Mouse (Mus musculus) hindbrain, embryonic 16.5 days (tissue): ENCODE results near the gene Elfn1. TPM values are rescaled to one million over a fixed set of nuclear protein-coding genes. Genes with fewer than 3 reads are reported as not detected.

Experiments
- ATAC-seq: fragments of 200-750 bp; cut with Nextera tagmentation; 2 replicates; pipeline ENCODE4 v1.8.0; 2017; ENCODE audit warnings: moderate TSS enrichment, moderate library complexity
- H3K27ac ChIP-seq: fragments of 300-500 bp; sonication (generic); 2 replicates; pipeline ENCODE4 v1.5.1; 2014; ENCODE audit warnings: low read depth, mild to moderate bottlenecking, control low read depth, low read length, moderate library complexity
- H3K27me3 ChIP-seq: fragments of 300-500 bp; sonication (generic); replicated peaks from 2 replicates; pipeline ENCODE4 v1.6.1; 2014; ENCODE audit warnings: low read length; ENCODE audit not compliant: control insufficient read depth, insufficient read depth
- H3K36me3 ChIP-seq: fragments of 300-500 bp; sonication (generic); 2 replicates; pipeline ENCODE4 v1.6.1; 2014; ENCODE audit warnings: mild to moderate bottlenecking, low read length, moderate library complexity, mixed read lengths; ENCODE audit not compliant: control insufficient read depth, insufficient read depth
- H3K4me1 ChIP-seq: fragments of 300-500 bp; sonication (generic); 2 replicates; pipeline ENCODE4 v1.6.1; 2014; ENCODE audit warnings: low read depth, low read length; ENCODE audit not compliant: control insufficient read depth, insufficient read depth
- H3K4me2 ChIP-seq: fragments of 300-500 bp; sonication (generic); 2 replicates; pipeline ENCODE4 v1.6.1; 2014; ENCODE audit warnings: mild to moderate bottlenecking, low read length, control low read depth, moderate library complexity
- H3K4me3 ChIP-seq: fragments of 300-500 bp; sonication (generic); 2 replicates; pipeline ENCODE4 v1.5.1; 2014; ENCODE audit warnings: mild to moderate bottlenecking, low read length, control low read depth, moderate library complexity
- H3K9ac ChIP-seq: fragments of 300-500 bp; sonication (generic); 2 replicates; pipeline ENCODE4 v1.6.1; 2014; ENCODE audit warnings: low read depth, mild to moderate bottlenecking, control low read depth, low read length, moderate library complexity
- H3K9me3 ChIP-seq: fragments of 300-500 bp; sonication (generic); 2 replicates; pipeline ENCODE4 v1.6.1; 2014; ENCODE audit warnings: mild to moderate bottlenecking, low read length, moderate library complexity; ENCODE audit not compliant: control insufficient read depth
- WGBS: fragments of 180-500 bp; shearing (Covaris S2); extraction: QIAGEN DNeasy Blood & Tissue Kit; methylation state at CpG from one replicate; pipeline ENCODE4 v1.1.7; 2014; 5-methylcytosine and 5-hydroxymethylcytosine counted together
- polyA plus RNA-seq: library from polyadenylated mRNA; unstranded; fragments of >200 nt; fragmentation: Nextera tagmentation; extraction: Ambion mirVana; gene quantifications from 2 replicates; pipeline ENCODE4 v1.2.1, GENCODE M21; 2015

Elfn1 gene
- 2.8 and 3.7 TPM in 2 replicates for polyA plus RNA-seq

DNA sequence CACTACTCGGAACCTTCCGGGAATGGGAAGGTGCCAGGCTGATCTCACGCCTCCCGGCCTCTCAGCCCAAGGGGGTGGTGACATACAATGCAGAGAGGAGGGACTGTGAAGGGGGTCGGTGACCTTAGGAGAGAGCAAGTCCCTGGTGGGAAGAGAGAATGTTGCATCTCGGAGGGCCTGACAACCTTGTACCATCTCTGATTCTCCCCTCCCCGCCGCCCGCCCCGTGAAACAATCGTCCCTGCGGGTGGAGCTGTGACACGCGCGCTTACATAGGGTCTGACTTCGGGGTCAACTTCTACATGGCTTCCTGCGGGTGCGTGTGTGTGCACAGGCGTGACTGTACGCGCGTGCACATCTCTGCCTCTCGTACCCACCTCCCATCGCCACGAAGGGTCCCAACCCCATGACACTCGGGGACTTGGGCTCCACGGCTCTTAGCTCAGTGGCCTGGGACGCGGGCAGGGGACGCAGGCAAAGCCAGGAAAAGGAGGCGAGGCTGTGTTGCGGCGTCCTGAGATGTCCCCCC is at the start of gene Elfn1:
Elfn1 (plus strand) TSS at position 230 of the 529 bp plus-strand sequence.
- ATAC-seq = peak; percentile 28
- Histone ChIP-seq H3K9me3 (no peaks in the 10 kb centered on the region), H3K9ac (peak within 1 kb of the TSS; percentile 80), H3K27ac (peak within 1 kb of the TSS; percentile 70), H3K4me3 (peak within 1 kb of the TSS; percentile 72), H3K4me2 (peak within 1 kb of the TSS; percentile 98), H3K4me1 (peaks cover 34% of the 10 kb centered on the region), H3K36me3 (no peaks in the 10 kb centered on the region), H3K27me3 (peaks cover 14% of the 10 kb centered on the region)
- WGBS = under 1% methylated on average over 33 of the region's 33 CpGs

DNA sequence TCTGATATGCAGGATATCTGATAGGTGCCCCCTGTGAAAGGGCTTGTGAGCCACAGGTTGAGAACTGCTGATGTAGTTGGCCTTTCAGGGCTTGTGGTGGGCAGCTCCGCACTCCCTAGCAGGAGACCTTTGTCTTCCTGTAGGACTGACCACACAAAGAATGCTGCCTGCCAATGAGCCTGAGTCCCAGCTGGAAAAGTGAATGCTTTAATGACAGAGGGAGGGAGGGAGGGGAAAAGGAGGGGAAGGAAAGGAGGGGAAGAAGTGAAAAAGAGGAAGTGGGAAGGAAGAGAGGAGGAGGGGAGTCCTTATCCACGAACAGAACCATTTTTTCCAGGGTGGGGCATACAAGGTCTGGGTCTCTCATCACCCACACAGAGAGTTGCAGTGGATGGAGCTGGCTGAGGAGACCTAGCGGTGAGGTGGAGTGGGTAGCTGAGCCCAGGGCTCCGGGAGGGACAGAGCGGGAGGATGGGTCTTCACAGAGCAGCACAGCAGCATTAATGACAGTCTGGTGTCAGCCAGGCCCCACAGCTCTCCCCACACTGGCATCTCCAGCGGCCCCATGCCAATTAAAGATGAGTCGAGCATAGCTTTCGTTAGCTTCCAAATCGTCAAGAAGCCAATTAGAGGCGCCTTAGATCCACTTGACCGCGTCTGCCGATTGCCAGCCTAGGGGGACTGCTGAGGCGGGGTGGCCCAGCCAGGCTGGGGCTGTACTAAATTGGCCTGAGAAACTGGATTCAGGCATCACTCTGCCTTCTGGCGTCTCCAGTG is 47.2 kb upstream of the Elfn1 start:
- Histone ChIP-seq H3K27me3 (no peaks in the 10 kb centered on the region), H3K36me3 (no peaks in the 10 kb centered on the region), H3K27ac (no peak overlapping the region), H3K9me3 (peaks cover 3% of the 10 kb centered on the region; the same call in 1 of the 2 replicates), H3K4me2 (peak overlapping the region; percentile 18), H3K4me1 (peaks cover 7% of the 10 kb centered on the region), H3K4me3 (no peak overlapping the region), H3K9ac (peak overlapping the region; percentile 27)
- WGBS = 19% methylated on average over 15 of the region's 15 CpGs
- peak; percentile 61 for ATAC-seq

DNA sequence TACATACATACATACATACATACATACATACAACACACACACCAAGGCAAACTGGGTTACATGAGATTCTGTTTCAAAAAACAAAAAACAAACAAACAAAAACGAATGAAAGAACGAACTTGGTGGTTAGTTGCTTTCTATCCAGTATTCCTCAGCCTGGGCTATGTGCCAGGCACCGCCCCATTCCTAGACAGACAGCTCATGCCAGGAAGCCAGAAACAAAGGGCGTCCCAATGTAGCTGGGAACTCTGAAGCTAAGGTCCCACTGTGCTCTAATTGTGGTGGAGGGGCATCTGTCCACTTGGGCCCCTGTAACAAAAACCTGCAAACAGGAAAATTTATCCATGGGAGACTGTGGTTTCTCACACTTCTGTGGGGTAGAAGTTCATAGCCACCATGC is 45.0 kb upstream of the Elfn1 start:
- ATAC-seq = peak; percentile 61; the same call in 1 of the 2 replicates
- WGBS = 35% methylated on average over 4 of the region's 4 CpGs
- Histone ChIP-seq H3K4me2 (no peak overlapping the region), H3K9me3 (peaks cover 3% of the 10 kb centered on the region; the same call in 1 of the 2 replicates), H3K4me1 (peaks cover 7% of the 10 kb centered on the region), H3K36me3 (no peaks in the 10 kb centered on the region), H3K27ac (no peak overlapping the region), H3K9ac (no peak overlapping the region), H3K27me3 (no peaks in the 10 kb centered on the region), H3K4me3 (no peak overlapping the region)

DNA sequence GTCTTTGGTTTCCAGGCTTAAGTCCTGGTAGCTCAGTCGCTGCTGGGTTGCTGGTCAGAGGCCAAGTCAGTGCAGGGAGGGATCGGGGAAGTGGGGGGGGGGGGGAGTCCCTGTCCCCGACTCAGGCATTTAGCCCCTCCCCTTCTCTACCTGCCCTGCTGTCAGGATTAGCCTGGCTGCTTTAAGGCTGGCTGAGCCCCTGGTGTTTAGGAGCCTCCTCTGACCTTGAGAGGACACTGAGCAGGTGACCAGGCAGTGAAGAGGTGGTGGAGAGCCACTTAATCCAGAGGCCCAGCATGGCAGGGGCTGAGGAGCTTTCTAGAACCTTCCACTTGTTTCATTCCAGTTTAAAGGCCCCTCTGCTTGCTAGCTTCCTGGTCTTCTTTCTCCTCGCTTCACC is 36.9 kb upstream of the Elfn1 start:
- ATAC-seq = no peak
- Histone ChIP-seq H3K4me1 (no peaks in the 10 kb centered on the region), H3K27ac (no peak overlapping the region), H3K4me3 (no peak overlapping the region), H3K27me3 (no peaks in the 10 kb centered on the region), H3K9ac (no peak overlapping the region), H3K9me3 (no peaks in the 10 kb centered on the region), H3K4me2 (no peak overlapping the region), H3K36me3 (no peaks in the 10 kb centered on the region)
- WGBS = 15% methylated on average over 4 of the region's 4 CpGs

DNA sequence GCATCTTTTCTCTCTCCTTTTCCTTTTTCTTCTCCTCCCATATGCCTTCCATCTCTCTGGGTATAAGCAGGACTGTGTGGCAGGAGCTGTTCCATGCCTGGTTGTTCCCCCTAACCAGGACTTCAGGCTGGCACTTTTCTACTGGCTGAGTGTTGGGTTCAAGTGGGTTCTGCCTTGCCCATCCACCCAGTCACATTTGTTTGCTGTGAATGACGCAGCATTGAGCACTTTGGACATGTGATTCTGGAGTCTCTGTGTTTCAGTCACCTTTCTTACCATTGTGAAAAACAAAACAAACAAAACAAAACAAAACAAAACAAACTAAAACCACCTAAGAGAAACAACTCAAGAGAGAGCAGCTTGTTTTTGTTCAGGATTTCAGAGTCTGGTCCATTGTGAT is 36.2 kb upstream of the Elfn1 start:
- 88% methylated on average over 1 of the region's 1 CpGs for WGBS
- H3K9me3 ChIP-seq = no peaks in the 10 kb centered on the region
- no peaks in the 10 kb centered on the region for H3K4me1 ChIP-seq
- no peak overlapping the region for H3K27ac ChIP-seq
- H3K4me2 ChIP-seq = no peak overlapping the region
- no peak for ATAC-seq
- no peaks in the 10 kb centered on the region for H3K27me3 ChIP-seq
- no peak overlapping the region for H3K9ac ChIP-seq
- H3K4me3 ChIP-seq = no peak overlapping the region
- no peaks in the 10 kb centered on the region for H3K36me3 ChIP-seq

DNA sequence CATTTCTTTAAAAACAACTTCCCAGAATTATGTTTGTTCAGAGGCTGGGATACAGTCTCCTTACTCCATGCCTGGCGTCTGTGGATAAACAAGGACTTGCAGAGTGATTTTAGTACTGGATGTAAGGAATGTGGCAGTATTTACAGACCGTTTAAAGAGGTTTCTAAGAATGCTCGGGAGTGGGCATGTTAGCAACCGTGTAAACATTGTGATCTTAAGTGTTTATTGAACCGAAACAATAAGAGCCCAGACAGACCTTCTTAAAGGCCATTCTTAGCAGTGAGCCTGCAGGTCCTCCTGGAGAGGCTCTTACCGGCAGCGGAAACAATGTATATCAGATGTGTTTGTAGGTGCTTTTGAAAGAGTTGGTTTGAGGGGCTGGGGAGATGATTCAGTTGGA is 30.2 kb upstream of the Elfn1 start:
- H3K4me3 ChIP-seq = no peak overlapping the region
- no peaks in the 10 kb centered on the region for H3K9me3 ChIP-seq
- no peak overlapping the region for H3K4me2 ChIP-seq
- H3K36me3 ChIP-seq = no peaks in the 10 kb centered on the region
- no peaks in the 10 kb centered on the region for H3K27me3 ChIP-seq
- ATAC-seq = no peak
- H3K27ac ChIP-seq = no peak overlapping the region
- 58% methylated on average over 7 of the region's 7 CpGs for WGBS
- no peak overlapping the region for H3K9ac ChIP-seq
- H3K4me1 ChIP-seq = no peaks in the 10 kb centered on the region

DNA sequence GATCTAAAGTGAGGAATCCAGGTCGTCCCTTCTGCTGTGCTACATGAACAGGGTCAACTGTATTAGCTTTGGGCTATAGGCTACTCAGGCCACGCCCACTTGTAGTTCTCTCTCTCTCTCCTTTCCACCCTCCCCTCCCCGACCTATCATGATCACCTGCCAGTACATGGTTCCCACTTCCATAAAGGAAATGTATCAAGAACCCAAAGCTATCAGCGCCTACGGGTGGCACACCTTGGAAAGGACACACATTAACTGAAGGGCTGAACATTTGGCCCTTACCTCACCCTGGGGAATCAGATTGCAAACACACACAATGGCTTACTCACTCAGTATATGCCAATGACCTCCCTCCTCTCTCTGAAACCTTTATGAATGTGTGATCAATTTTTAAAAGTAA is 28.0 kb upstream of the Elfn1 start:
- WGBS = 83% methylated on average over 5 of the region's 5 CpGs
- H3K4me2 ChIP-seq = no peak overlapping the region
- ATAC-seq = no peak

DNA sequence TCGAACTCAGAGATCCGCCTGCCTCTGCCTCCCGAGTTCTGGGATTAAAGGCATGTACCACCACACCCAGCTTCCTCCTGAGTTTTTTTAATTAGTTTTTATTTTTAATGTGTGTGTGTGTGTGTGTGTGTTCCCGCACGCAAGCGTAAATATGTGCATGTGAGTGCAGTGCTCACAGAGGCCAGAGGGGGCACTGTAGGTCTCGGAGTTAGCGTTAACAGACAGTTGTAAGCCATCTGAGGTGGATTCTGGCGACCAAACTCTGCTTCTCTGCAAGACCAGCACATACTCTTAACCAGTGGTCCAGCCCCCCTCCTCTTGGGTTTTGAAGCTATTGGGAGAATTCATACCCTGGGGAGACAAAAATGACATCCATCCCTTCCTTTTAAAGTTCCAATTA is 26.6 kb upstream of the Elfn1 start:
- H3K9ac ChIP-seq = no peak overlapping the region
- H3K9me3 ChIP-seq = no peaks in the 10 kb centered on the region
- no peaks in the 10 kb centered on the region for H3K4me1 ChIP-seq
- no peak overlapping the region for H3K4me2 ChIP-seq
- H3K36me3 ChIP-seq = no peaks in the 10 kb centered on the region
- no peak for ATAC-seq
- 93% methylated on average over 9 of the region's 9 CpGs for WGBS
- no peak overlapping the region for H3K4me3 ChIP-seq
- H3K27ac ChIP-seq = no peak overlapping the region
- no peaks in the 10 kb centered on the region for H3K27me3 ChIP-seq

More for the DNA sequence above, 28.0 kb upstream of the Elfn1 start:
- H3K36me3 ChIP-seq = no peaks in the 10 kb centered on the region
- H3K4me3 ChIP-seq = no peak overlapping the region
- H3K4me1 ChIP-seq = no peaks in the 10 kb centered on the region
- H3K27ac ChIP-seq = no peak overlapping the region
- no peaks in the 10 kb centered on the region for H3K9me3 ChIP-seq
- no peaks in the 10 kb centered on the region for H3K27me3 ChIP-seq
- H3K9ac ChIP-seq = no peak overlapping the region

DNA sequence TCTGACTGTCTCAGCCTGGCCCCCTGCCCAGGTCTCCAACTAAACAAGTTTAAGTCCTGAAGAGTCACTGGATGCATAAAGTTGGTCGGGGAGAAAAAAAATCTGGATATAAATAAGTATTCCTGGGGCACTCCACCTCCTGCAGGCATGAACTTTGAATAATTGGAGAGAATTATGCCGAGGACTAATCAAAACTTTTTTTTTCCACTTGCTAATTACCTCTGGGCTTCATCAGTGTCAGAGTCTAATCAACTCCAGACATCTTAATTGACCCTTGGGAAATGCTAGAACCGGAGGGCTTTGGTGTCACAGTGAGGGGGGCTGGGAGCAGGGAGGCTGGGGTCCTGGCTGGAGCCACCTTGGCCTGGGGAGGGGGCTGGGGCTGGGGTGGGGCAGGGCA is 19.1 kb upstream of the Elfn1 start:
- H3K4me1 ChIP-seq = peaks cover 12% of the 10 kb centered on the region
- H3K9ac ChIP-seq = no peak overlapping the region
- no peak overlapping the region for H3K4me2 ChIP-seq
- H3K9me3 ChIP-seq = no peaks in the 10 kb centered on the region
- 11% methylated on average over 3 of the region's 3 CpGs for WGBS
- no peaks in the 10 kb centered on the region for H3K36me3 ChIP-seq
- no peak for ATAC-seq
- no peak overlapping the region for H3K27ac ChIP-seq
- no peak overlapping the region for H3K4me3 ChIP-seq
- H3K27me3 ChIP-seq = no peaks in the 10 kb centered on the region
